Mouse (Mus musculus) mouse embryonic stem cell (cell line): ENCODE measurements around the gene Abr.

Experiments
- in situ Hi-C, 2 experiments: fragments of 300-500 bp; cut with MboI; formaldehyde crosslinking; loops; 1 replicate in 1 of 2; 3 replicates in 1 of 2; pipeline ENCODE4 v1.14.3; 2019 to 2020; ENCODE audit warnings: low sequenced_read_pairs in 2 of 2, low pct_unique_long_range_greater_than_20kb in 1 of 2, mixed read lengths in 1 of 2; ENCODE audit not compliant: unreplicated experiment in 1 of 2

Abr gene

GRCm38 (mm10) chr11:76628613-76629012 lies 6.5 kb upstream of the Abr start:
- in situ Hi-C loops = loop anchor here in 1 of 2 experiments (10.0 kb wide), 1 partner anchor 94 kb away; no protein-coding TSS in a partner anchor

DNA sequence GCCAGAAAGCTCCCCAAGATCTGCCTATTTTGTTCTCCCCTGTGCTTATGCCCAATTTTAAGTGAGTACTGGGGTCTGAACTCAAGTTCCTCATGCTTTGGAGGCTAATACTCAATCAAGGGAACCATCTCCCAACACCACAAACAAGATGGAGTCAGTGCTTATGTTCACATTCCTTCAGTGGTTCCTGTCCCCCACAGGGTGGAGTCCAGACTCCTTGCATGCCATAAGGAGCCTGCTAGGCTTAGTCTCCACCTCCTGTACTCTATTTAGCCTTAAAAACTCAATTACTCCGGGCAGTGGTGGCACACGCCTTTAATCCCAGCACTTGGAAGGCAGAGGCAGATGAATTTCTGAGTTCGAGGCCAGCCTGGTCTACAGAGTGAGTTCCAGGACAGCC lies 2.8 kb upstream of the Abr start:
- in situ Hi-C loops = loop anchor here in 1 of 2 experiments (10.0 kb wide), 1 partner anchor 90 kb away; no protein-coding TSS in a partner anchor

GRCm38 (mm10) chr11:76624071-76624470 lies 2.0 kb upstream of the Abr start:
- in situ Hi-C loops = loop anchor here in 1 of 2 experiments (10.0 kb wide), 1 partner anchor 89 kb away; no protein-coding TSS in a partner anchor

DNA sequence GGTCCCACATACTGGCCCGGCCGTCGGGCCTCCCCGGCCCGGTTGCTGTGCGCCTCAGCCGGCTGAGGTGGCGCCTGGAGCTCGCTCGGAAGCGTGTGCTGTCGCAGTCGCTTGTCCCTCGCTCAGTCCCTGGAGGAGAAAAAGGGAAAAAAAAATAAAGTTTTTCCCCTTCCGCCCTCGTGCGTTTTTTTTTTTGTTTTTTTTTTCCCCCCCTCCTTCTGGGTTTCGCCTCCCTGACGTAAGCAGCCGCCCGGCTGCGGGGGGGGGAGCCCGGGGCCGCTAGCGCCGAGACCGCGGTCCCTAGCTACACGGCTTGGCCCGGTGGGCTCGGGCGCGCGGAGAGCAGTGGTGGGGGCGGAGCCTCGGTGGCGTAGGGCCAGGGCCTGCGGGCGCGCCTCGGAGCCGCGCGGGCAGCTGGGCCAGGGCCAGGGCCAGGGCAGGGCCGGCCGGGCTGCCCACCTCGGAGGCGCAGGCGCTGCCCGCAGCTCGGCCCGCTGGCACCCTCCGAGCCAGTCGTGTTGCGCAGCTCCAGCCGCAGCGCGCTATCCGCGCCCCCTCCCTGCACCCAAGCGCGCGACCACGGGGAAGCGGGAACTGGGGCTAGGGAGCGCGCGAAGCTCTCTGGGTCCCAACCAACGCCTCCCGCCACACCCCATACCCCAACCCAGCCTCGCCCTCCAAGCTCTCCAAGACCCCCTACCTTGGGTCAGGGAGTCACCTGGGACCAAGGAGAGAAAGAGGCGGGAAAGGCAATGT lies 1.3 kb upstream of the Abr start:
- in situ Hi-C loops = loop anchor here in 1 of 2 experiments (10.0 kb wide), 1 partner anchor 89 kb away; no protein-coding TSS in a partner anchor

GRCm38 (mm10) chr11:76622566-76623205 lies 572 bp upstream of the Abr start:
- in situ Hi-C loops = loop anchor here in 1 of 2 experiments (10.0 kb wide), 1 partner anchor 88 kb away; no protein-coding TSS in a partner anchor

DNA sequence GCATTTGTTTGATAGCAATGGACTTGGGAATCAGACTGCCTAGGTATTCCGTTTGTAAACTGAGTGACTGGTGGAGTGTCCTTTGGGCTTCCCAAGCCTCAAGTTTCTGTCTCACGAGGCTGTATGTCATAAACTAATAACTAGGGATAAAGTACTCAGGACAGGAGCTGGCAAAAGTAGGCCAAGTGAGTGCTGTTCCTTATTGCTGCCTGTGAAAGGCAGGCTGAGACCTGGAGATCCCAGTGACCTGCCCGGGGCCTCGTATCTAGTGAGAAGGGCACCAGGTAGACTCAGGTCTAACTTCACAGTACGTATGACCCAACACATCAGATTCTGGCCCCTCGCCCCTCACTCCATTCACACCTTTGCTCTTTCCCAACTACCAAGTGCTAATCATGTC lies 4.0 kb downstream of the Abr start:
- in situ Hi-C loops = no loop called here

- in situ Hi-C loops = no loop called here
Measured at GRCm38 (mm10) chr11:76614246-76614645, 7.9 kb downstream of the Abr start.

DNA sequence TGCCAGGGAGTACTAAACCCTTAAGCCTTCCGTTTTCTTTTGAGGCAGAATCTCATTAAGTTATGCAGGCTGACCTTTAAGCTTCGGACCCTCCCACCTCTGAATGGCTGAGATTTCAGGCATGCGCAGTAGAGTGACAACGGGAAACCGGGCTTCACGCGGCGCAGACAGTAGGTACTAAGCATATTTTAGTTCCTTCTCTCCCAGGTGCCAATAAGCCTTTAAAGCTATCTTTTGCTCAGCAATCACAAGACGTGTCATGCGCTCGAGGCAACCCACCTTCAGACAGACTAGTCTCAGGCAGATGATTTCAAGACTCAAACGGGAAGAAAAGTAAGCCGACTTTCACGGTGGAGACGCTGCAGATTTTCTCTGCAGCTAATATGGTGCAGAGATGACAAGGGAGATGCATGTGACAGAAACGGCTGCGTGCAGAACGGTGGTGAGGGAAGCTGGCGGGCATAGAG lies 9.4 kb downstream of the Abr start:
- in situ Hi-C loops = no loop called here

DNA sequence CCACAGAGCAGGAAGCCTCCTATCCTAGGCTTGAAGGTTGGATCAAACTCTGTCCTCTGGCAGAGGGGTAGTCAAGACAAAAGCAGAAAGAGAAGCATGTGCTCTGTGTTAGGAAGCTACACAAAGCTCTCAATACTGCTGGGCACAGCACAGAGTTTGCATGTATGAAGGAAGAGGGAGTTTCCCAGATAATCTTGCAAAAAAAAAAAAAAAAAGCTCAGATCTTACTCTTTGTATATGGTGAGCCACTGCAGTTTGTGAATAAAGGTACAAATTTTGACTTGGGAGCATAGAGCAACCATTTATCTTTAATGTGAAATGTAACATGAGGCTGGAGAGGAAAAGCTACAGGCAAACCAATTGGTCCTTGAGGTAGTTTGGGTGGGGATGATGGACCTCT lies 11.2 kb downstream of the Abr start:
- in situ Hi-C loops = no loop called here

- in situ Hi-C loops = no loop called here
Measured at GRCm38 (mm10) chr11:76606521-76606920, 15.6 kb downstream of the Abr start.

- in situ Hi-C loops = no loop called here
Measured at GRCm38 (mm10) chr11:76599219-76599618, 22.9 kb downstream of the Abr start.

DNA sequence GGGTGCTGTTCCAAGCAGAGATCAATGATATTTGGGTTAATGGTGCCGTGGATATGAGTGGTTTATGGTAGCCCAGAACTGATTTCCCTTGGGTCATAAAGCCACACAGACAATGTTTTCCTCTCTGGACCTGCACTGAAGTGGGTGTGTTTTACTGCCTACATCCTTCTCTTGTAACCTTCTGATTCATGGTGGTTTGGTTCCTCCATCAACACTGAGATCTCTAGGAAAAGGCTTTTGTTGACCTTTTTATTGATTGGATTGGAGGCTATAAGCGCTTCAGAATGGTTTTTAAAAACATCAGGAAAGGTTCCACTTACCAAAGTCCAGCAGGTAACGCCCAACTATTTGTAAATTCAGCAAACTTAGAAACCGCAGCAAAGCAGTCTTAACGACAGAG lies 23.4 kb downstream of the Abr start:
- in situ Hi-C loops = no loop called here

DNA sequence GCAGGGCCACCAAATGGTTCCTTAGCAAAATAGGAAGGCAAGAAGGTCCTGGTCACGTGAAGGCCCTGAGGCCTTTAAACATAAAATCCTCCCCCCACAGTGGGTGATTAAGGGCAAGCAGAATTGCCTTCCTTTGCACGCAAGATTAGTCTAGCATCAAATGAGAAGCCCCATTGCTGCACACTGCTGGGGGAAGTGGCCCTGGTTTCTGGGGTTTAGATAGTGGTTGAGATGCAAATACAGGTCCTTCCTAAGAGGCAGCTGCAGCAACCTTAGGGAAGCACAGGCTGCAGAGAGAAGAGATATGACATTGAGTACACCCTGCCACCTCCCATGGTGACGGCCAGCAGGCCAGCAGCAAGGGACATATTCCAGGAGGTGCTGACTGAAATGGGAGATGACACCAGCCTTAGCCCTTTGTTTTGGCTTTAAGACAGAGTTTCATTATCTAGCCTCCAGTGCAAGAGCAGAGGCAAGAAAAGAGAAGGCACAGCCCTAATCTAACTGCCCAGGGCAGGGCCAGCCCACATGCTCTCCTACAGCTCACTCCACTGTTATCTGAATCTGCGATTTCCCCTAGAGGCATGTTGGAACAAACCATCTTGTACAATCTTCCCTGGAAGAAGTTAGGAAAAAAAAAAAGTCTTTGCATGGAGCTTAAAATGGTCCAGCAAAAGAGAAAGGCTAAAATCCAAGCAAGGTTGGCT lies 28.3 kb downstream of the Abr start:
- in situ Hi-C loops = no loop called here

DNA sequence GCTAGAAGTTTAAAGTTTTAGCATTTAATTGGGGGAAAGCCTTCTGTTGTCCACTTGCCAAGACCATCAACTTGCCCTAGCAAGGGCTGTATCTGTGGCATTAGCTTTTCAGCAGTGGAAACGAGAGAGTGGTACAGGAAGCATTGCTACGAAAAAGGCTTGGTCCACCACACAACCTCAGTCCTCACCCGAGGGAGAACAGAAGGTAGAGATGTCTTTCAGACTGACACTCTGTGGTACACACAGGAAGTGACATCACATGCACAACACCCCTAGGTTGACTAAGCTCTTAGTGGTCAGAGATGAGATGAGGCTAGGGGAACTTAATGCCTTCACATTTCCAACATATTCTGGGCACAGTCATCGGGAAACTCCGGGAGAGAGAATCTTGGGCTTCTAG lies 32.4 kb downstream of the Abr start:
- in situ Hi-C loops = no loop called here

- in situ Hi-C loops = no loop called here
Measured at GRCm38 (mm10) chr11:76588632-76589485, 33.3 kb downstream of the Abr start.

DNA sequence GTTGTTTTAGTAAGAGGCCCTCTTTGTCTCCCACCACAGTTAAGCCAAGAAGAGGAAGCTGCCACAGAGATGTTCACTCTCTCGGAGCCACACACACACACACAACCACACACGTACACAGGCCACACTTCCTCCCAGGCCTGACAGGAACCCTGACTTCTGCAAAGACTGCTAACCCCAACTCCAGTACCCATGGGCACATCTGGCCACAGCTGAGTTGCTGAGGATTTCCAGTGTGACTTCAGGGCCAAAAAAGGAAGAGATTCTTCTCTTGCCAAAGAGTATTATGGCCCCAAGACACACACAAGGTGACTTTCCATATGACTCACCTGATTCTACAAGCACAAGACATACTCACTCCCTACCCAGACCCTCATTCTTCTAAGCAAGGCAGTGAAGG lies 34.1 kb downstream of the Abr start:
- in situ Hi-C loops = no loop called here

DNA sequence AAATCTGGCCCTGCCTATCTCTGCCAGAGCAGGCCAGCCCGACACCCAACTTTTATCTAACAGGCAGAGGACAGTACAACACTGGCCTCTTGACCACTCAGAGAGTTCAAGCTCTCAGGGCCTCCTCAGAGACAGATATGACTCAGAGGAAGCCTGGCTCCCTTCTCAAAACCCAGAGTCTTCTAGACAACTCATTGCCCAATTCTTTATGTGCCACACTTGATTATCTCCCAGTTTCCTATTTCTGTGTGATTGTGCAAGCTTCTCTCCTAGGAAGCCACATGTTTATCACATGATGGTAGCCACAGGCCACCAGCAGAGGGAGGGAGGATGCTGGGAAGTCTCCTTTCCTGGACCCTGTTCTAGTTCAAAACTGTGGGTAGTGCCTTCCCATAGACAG lies 34.8 kb downstream of the Abr start:
- in situ Hi-C loops = no loop called here

DNA sequence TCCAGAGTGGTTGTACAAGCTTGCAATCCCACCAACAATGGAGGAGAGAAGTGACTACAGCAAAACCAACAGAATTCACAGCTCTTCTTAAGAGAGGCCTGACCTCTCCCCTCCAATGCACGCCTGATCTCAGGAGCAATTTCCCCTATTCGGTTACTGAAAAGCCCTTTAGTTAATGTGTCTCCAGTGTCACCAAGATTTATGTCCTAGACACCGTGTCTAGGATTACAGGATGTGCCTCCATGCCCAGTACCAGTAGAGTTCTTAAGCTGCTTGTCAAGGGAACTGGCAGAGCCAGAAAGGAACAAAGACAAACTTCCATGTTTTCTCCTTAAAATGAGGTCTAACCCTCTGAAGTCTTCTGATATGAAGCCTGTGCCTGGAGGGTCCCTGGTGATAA lies 36.0 kb downstream of the Abr start:
- in situ Hi-C loops = no loop called here
